Mouse (Mus musculus) hindbrain, embryonic 12.5 days (tissue): ENCODE measurements at regions not wholly inside any gene's neighbourhood (a gene's known extent, or its start where the extent isn't known, plus 50 kb on each side); places are given as distances from the start of the nearest gene placed in this dataset.

Experiments used
- ATAC-seq: fragments of 200-750 bp; cut with Nextera tagmentation; 2 replicates; pipeline ENCODE4 v1.8.0; 2017; ENCODE audit warnings: moderate TSS enrichment; ENCODE audit not compliant: low FRiP score
- H3K27ac ChIP-seq: fragments of 300-500 bp; sonication (generic); 2 replicates; pipeline ENCODE4 v1.5.1; 2016; ENCODE audit warnings: mild to moderate bottlenecking
- H3K27me3 ChIP-seq: fragments of 300-500 bp; sonication (generic); 2 replicates; pipeline ENCODE4 v1.6.1; 2016; ENCODE audit warnings: mild to moderate bottlenecking
- H3K36me3 ChIP-seq: fragments of 300-500 bp; sonication (generic); 2 replicates; pipeline ENCODE4 v1.6.1; 2016; ENCODE audit warnings: mild to moderate bottlenecking
- H3K4me1 ChIP-seq: fragments of 300-500 bp; sonication (generic); 2 replicates; pipeline ENCODE4 v1.6.1; 2016
- H3K4me2 ChIP-seq: fragments of 300-500 bp; sonication (generic); replicated peaks from 2 replicates; pipeline ENCODE4 v1.6.1; 2016; ENCODE audit warnings: mild to moderate bottlenecking
- H3K4me3 ChIP-seq: fragments of 300-500 bp; sonication (generic); 2 replicates; pipeline ENCODE4 v1.5.1; 2016; ENCODE audit warnings: mild to moderate bottlenecking
- H3K9ac ChIP-seq: fragments of 300-500 bp; sonication (generic); 2 replicates; pipeline ENCODE4 v1.6.1; 2016; ENCODE audit warnings: mild to moderate bottlenecking, moderate library complexity
- H3K9me3 ChIP-seq: fragments of 300-500 bp; sonication (generic); replicated peaks from 2 replicates; pipeline ENCODE4 v1.6.1; 2016; ENCODE audit warnings: mild to moderate bottlenecking
- WGBS: fragments of 180-500 bp; shearing (Covaris S2); methylation state at CpG from one replicate; pipeline ENCODE4 v1.1.7; 2016; 5-methylcytosine and 5-hydroxymethylcytosine counted together

DNA sequence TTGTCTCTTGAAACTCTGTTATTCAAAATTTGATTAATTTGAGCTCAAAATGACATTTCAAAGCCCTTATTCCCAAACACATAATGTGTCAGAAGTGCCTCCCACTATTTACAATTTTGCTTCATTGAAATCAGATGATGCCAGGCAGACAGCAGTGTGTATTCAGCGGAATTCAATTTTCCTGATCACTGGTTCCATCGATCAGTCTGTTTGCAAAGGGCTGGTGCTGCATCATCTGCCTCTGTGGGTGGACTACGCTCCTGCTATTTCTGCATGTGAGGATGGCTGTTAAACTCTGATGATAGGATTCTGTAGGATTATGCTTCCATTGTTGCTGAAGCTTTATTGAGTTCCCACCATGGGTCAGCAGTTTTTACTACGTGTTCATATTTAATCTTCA is 149.0 kb upstream of the Masp1 start:
- 81% methylated on average over 4 of the region's 4 CpGs for WGBS
- H3K4me1 ChIP-seq = peaks cover 6% of the 10 kb centered on the region; the same call in 1 of the 2 replicates
- H3K9ac ChIP-seq = no peak overlapping the region
- H3K9me3 ChIP-seq = no peaks in the 10 kb centered on the region
- no peak overlapping the region for H3K4me3 ChIP-seq
- no peaks in the 10 kb centered on the region for H3K36me3 ChIP-seq
- no peak for ATAC-seq
- H3K27ac ChIP-seq = no peak overlapping the region
- H3K4me2 ChIP-seq = no peak overlapping the region
- no peaks in the 10 kb centered on the region for H3K27me3 ChIP-seq
